Mouse (Mus musculus): ENCODE results near the gene Tnni3k.

The Tnni3k gene

GRCm38 (mm10) chr3:154798806-154799205, 256.4 kb downstream of the Tnni3k start:
- POLR2A ChIA-PET, result no interaction called here
- CTCF ChIA-PET, result interaction anchor here in 1 of 4 experiments (0.7 kb wide), 1 partner anchor 36 kb away, joined by 7 read pairs; no protein-coding TSS in a partner anchor

- ChIA-PET POLR2A (no interaction called here), CTCF (no interaction called here)
Measured at GRCm38 (mm10) chr3:154793571-154793970, 261.6 kb downstream of the Tnni3k start.

GRCm38 (mm10) chr3:154787611-154788010, 267.6 kb downstream of the Tnni3k start:
- POLR2A ChIA-PET, result no interaction called here
- CTCF ChIA-PET, result interaction anchor here in 1 of 4 experiments (0.6 kb wide), 1 partner anchor 1310 kb away, joined by 3 read pairs; no protein-coding TSS in a partner anchor

- ChIA-PET POLR2A (interaction anchor here in 1 of 4 experiments (0.6 kb wide), 1 partner anchor 14 kb away, joined by 3 read pairs; no protein-coding TSS in a partner anchor), CTCF (interaction anchor here in 1 of 4 experiments (0.6 kb wide), 1 partner anchor 22 kb away, joined by 3 read pairs; no protein-coding TSS in a partner anchor)
Measured at GRCm38 (mm10) chr3:154786354-154786753, 268.9 kb downstream of the Tnni3k start.

GRCm38 (mm10) chr3:154778836-154779595, 276.2 kb downstream of the Tnni3k start:
- POLR2A ChIA-PET, result no interaction called here
- CTCF ChIA-PET, result no interaction called here

GRCm38 (mm10) chr3:154771651-154772050, 283.6 kb downstream of the Tnni3k start:
- ChIA-PET CTCF (no interaction called here), POLR2A (interaction anchor here in 1 of 4 experiments (0.7 kb wide), 1 partner anchor 15 kb away, joined by 3 read pairs; no protein-coding TSS in a partner anchor)

GRCm38 (mm10) chr3:154766321-154766720, 288.9 kb downstream of the Tnni3k start:
- ChIA-PET CTCF (no interaction called here), POLR2A (no interaction called here)

GRCm38 (mm10) chr3:154764115-154764514, 291.1 kb downstream of the Tnni3k start:
- ChIA-PET CTCF (no interaction called here), POLR2A (no interaction called here)

- ChIA-PET CTCF (interaction anchor here in 1 of 4 experiments (0.6 kb wide), 1 partner anchor 36 kb away, joined by 7 read pairs; no protein-coding TSS in a partner anchor), POLR2A (interaction anchor here in 1 of 4 experiments (0.7 kb wide), 1 partner anchor 16 kb away, joined by 3 read pairs; no protein-coding TSS in a partner anchor)
Measured at GRCm38 (mm10) chr3:154763374-154763773, 291.8 kb downstream of the Tnni3k start.

GRCm38 (mm10) chr3:154761108-154761507, 294.1 kb downstream of the Tnni3k start:
- ChIA-PET POLR2A (no interaction called here), CTCF (interaction anchor here in 1 of 4 experiments (0.6 kb wide), 1 partner anchor 8 kb away, joined by 3 read pairs; no protein-coding TSS in a partner anchor)

GRCm38 (mm10) chr3:154758089-154758488, 297.1 kb downstream of the Tnni3k start:
- ChIA-PET CTCF (no interaction called here), POLR2A (no interaction called here)

GRCm38 (mm10) chr3:154755225-154755624, 300.0 kb downstream of the Tnni3k start:
- ChIA-PET CTCF (interaction anchor here in 1 of 4 experiments (0.6 kb wide), 1 partner anchor 58 kb away, joined by 4 read pairs; no protein-coding TSS in a partner anchor), POLR2A (no interaction called here)

- ChIA-PET CTCF (no interaction called here), POLR2A (no interaction called here)
Measured at GRCm38 (mm10) chr3:154754505-154754904, 300.7 kb downstream of the Tnni3k start.

- ChIA-PET POLR2A (no interaction called here), CTCF (interaction anchor here in 1 of 4 experiments (0.6 kb wide), 1 partner anchor 1115 kb away, joined by 4 read pairs; no protein-coding TSS in a partner anchor)
Measured at GRCm38 (mm10) chr3:154744317-154744716, 310.9 kb downstream of the Tnni3k start.

- ChIA-PET CTCF (no interaction called here), POLR2A (no interaction called here)
Measured at GRCm38 (mm10) chr3:154742927-154743326, 312.3 kb downstream of the Tnni3k start.

GRCm38 (mm10) chr3:154741496-154741895, 313.7 kb downstream of the Tnni3k start:
- ChIA-PET CTCF (no interaction called here), POLR2A (no interaction called here)

All from embryonic stem cell, embryonic (primary cell).